ENCODE assay signal across 10 mouse cellular contexts in the genomic region with DNA sequence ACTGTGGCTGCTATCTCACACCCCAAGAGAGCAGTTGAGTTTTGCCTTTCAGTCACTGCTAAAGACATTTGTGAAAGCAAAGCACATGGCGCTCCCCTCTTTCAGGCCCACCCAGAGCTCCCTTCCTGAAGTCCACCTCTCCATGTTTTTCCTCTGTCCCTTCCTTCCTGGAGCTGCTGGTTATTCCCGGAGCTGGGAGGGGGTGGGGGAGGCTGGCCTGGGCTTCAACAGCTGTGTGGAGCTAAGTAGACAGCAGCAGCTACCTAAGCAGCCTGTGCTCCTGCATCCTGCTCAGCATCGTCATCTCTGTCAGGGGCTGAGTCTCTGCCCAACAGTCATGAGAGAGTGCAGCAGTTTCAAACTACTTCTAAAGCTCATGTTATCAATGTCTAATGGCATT.
DNase-seq lines count a peak whose midpoint lies in the region; ATAC-seq and TF ChIP-seq lines count a peak whose summit lies in the region.
"Had no signal": no experiment of that assay in that cellular context is flagged by ENCODE, and none has a peak within 500 bp of the region (broad histone marks: within the 10 kb centered on the region; RNA-seq: fewer than 3 reads in every experiment).

No protein-coding gene starts in this region.

- whole genome bisulfite sequencing in heart, postnatal 0 days: 17% methylated on average over 3 of the region's 3 CpGs
- WGBS in thymus, adult 2 months: 89% methylated on average over 3 of the region's 3 CpGs

- no peak overlapping the region for H3K4me3 ChIP-seq in heart, postnatal 0 days (ENCODE audit: low read depth, low read length)
- no peak overlapping the region for H3K4me3 ChIP-seq in thymus, adult 2 months (ENCODE audit: control insufficient read depth, insufficient read depth, low read length)
- H3K4me3 ChIP-seq: erythroblast, embryonic 14.5 days had no signal

- no peak for TF ChIP-seq EP300 in heart, postnatal 0 days (IDR thresholded peaks at IDR 0.05; ENCODE audit: low read depth)

- H3K9ac ChIP-seq in heart, postnatal 0 days (replicated peaks; ENCODE audit: low read depth, low read length): no peak overlapping the region

- no peak for DNase-seq in heart, postnatal 0 days (ENCODE audit: low spot score)
- no peak for DNase-seq in heart, adult 9 months (ENCODE audit: low spot score in 2 of 2)
- DNase-seq in right cerebral cortex, postnatal 4 days: peak; percentile 17
- no peak for DNase-seq in right cerebral cortex, postnatal 36 days (ENCODE audit: low spot score in 2 of 2)
- peak; percentile 28 for DNase-seq in hindlimb bud, embryonic 11.5 days (ENCODE audit: extremely low spot score, low read depth, low spot score)
- peak; percentile 50 for DNase-seq in yolk sac, embryonic 10.5 days (ENCODE audit: low spot score)
- DNase-seq in thymus, adult 2 months: no peak

- H3K4me1 ChIP-seq in heart, postnatal 0 days (ENCODE audit: control insufficient read depth, insufficient read depth): no peaks in the 10 kb centered on the region
- no peaks in the 10 kb centered on the region for H3K4me1 ChIP-seq in thymus, adult 2 months (replicated peaks; ENCODE audit: control insufficient read depth, insufficient read depth, low read length)

- H3K27ac ChIP-seq in heart, postnatal 0 days (ENCODE audit: low read depth): no peak overlapping the region
- no peak overlapping the region for H3K27ac ChIP-seq in thymus, adult 2 months (ENCODE audit: control insufficient read depth, insufficient read depth, low read length)
- H3K27ac ChIP-seq: macrophage had no signal

- TF ChIP-seq CTCF in heart, postnatal 0 days (IDR thresholded peaks at IDR 0.05; ENCODE audit: low read depth): no peak
- TF ChIP-seq CTCF in thymus, adult 2 months (IDR thresholded peaks at IDR 0.05; ENCODE audit: borderline replicate concordance, control insufficient read depth, extremely low read depth, insufficient read depth, low read length, poor library complexity): no peak

- 0 out of 2 replicates have a peak, but pooled peaks have one; percentile 36 for ATAC-seq in heart, postnatal 0 days (ENCODE audit: insufficient read depth, low read depth)
- no peak for ATAC-seq in inflammation-experienced regulatory T-cells, adult 6 months

- H3K9me3 ChIP-seq in heart, postnatal 0 days (replicated peaks; ENCODE audit: control insufficient read depth, low read length): no peaks in the 10 kb centered on the region

- no peak for TF ChIP-seq POLR2A in thymus, adult 2 months (IDR thresholded peaks at IDR 0.05; ENCODE audit: control insufficient read depth, extremely low read depth, insufficient read depth, low read length, poor library complexity)

- no peaks in the 10 kb centered on the region for H3K36me3 ChIP-seq in heart, postnatal 0 days (replicated peaks; ENCODE audit: control insufficient read depth, insufficient read depth, low read length)
- no peaks in the 10 kb centered on the region for H3K36me3 ChIP-seq in thymus, adult 2 months (ENCODE audit: control insufficient read depth, insufficient read depth, low read length)

- H3K27me3 ChIP-seq in heart, postnatal 0 days (ENCODE audit: control insufficient read depth, insufficient read depth, low read length): no peaks in the 10 kb centered on the region
- no peaks in the 10 kb centered on the region for H3K27me3 ChIP-seq in thymus, adult 2 months (ENCODE audit: control insufficient read depth, insufficient read depth, low read length)

- H3K4me2 ChIP-seq in heart, postnatal 0 days (ENCODE audit: low read depth, low read length): no peak overlapping the region

Comparison
In these comparisons a context has a peak if more than half of its experiments do, and no peak if none do; other contexts are left out.
1. DNase-seq: peak in right cerebral cortex, postnatal 4 days (single experiment), hindlimb bud, embryonic 11.5 days (single experiment) and yolk sac, embryonic 10.5 days (single experiment); none in heart, postnatal 0 days (single experiment), heart, adult 9 months (0 of 2), right cerebral cortex, postnatal 36 days (0 of 2) and thymus, adult 2 months (single experiment).